Mouse (Mus musculus) liver, embryonic 11.5 days (tissue): ENCODE data around the gene Snrpc. TPM values are rescaled to one million over a fixed set of nuclear protein-coding genes. Genes with fewer than 3 reads are reported as not detected.

Source experiments
- ATAC-seq: fragments of 200-750 bp; cut with Nextera tagmentation; replicated peaks from 2 replicates; pipeline ENCODE4 v1.8.0; 2017; ENCODE audit warnings: moderate number of reproducible peaks, mild to moderate bottlenecking, moderate TSS enrichment, moderate library complexity; ENCODE audit not compliant: low FRiP score
- DNase-seq: peaks from one replicate; pipeline ENCODE4 v3.0.0-alpha.2; 2017; ENCODE audit warnings: low spot score
- H3K27ac ChIP-seq: fragments of 300-500 bp; sonication (generic); 2 replicates; pipeline ENCODE4 v1.5.1; 2014; ENCODE audit warnings: mild to moderate bottlenecking, low read depth, low read length, control low read depth
- H3K27me3 ChIP-seq: fragments of 300-500 bp; sonication (generic); replicated peaks from 2 replicates; pipeline ENCODE4 v1.6.1; 2014; ENCODE audit warnings: low read length, mixed read lengths; ENCODE audit not compliant: control insufficient read depth, insufficient read depth
- H3K36me3 ChIP-seq: fragments of 300-500 bp; sonication (generic); 2 replicates; pipeline ENCODE4 v1.6.1; 2014; ENCODE audit warnings: mild to moderate bottlenecking, low read length, moderate library complexity, mixed read lengths; ENCODE audit not compliant: control insufficient read depth, insufficient read depth
- H3K4me1 ChIP-seq: fragments of 300-500 bp; sonication (generic); replicated peaks from 2 replicates; pipeline ENCODE4 v1.6.1; 2014; ENCODE audit warnings: low read length, mixed read lengths; ENCODE audit not compliant: control insufficient read depth, insufficient read depth
- H3K4me2 ChIP-seq: fragments of 300-500 bp; sonication (generic); 2 replicates; pipeline ENCODE4 v1.6.1; 2014; ENCODE audit warnings: mild to moderate bottlenecking, control low read depth, moderate library complexity
- H3K4me3 ChIP-seq: fragments of 300-500 bp; sonication (generic); 2 replicates; pipeline ENCODE4 v1.5.1; 2014; ENCODE audit warnings: low read depth, low read length, control low read depth
- H3K9ac ChIP-seq: fragments of 300-500 bp; sonication (generic); 2 replicates; pipeline ENCODE4 v1.6.1; 2014; ENCODE audit warnings: low read depth, low read length, control low read depth
- H3K9me3 ChIP-seq: fragments of 300-500 bp; sonication (generic); 2 replicates; pipeline ENCODE4 v1.6.1; 2016; ENCODE audit warnings: low read length, inconsistent platforms, mixed read lengths; ENCODE audit not compliant: control insufficient read depth
- WGBS: fragments of 180-500 bp; shearing (Covaris S2); extraction: QIAGEN DNeasy Blood & Tissue Kit; methylation state at CpG from one replicate; pipeline ENCODE4 v1.1.7; 2014; 5-methylcytosine and 5-hydroxymethylcytosine counted together
- polyA plus RNA-seq: library from polyadenylated mRNA; unstranded; fragments of >200 nt; fragmentation: Nextera tagmentation; extraction: Ambion mirVana; gene quantifications from 2 replicates; pipeline ENCODE4 v1.2.1, GENCODE M21; 2014

Snrpc gene
- polyA plus RNA-seq, 1 experiment from 2014 or later = 305 TPM

- DNase-seq (no peak), ATAC-seq (no peak)
- H3K4me3 ChIP-seq = no peak overlapping the region
- H3K9ac ChIP-seq = no peak overlapping the region
- H3K4me2 ChIP-seq = no peak overlapping the region
- no peaks in the 10 kb centered on the region for H3K36me3 ChIP-seq
- H3K27me3 ChIP-seq = no peaks in the 10 kb centered on the region
- no peaks in the 10 kb centered on the region for H3K9me3 ChIP-seq
- H3K27ac ChIP-seq = no peak overlapping the region
- H3K4me1 ChIP-seq = peaks cover 44% of the 10 kb centered on the region
- 82% methylated on average over 9 of the region's 9 CpGs for WGBS
Measured at GRCm38 (mm10) chr17:27823142-27823905, 14.6 kb upstream of the Snrpc start.

GRCm38 (mm10) chr17:27824941-27825340 is 13.0 kb upstream of the Snrpc start:
- no peak for ATAC-seq
- H3K4me1 ChIP-seq = peaks cover 36% of the 10 kb centered on the region
- H3K9me3 ChIP-seq = no peaks in the 10 kb centered on the region
- no peaks in the 10 kb centered on the region for H3K27me3 ChIP-seq
- no peaks in the 10 kb centered on the region for H3K36me3 ChIP-seq
- H3K4me3 ChIP-seq = no peak overlapping the region
- 37% methylated on average over 1 of the region's 1 CpGs for WGBS
- no peak for DNase-seq
- 0 out of 2 replicates have a peak overlapping the region, but pooled peaks have one; percentile 68 for H3K27ac ChIP-seq
- no peak overlapping the region for H3K9ac ChIP-seq
- peak overlapping the region; percentile 78 for H3K4me2 ChIP-seq

GRCm38 (mm10) chr17:27825539-27825938 is 12.4 kb upstream of the Snrpc start:
- ATAC-seq = no peak
- Histone ChIP-seq H3K4me2 (peak overlapping the region; percentile 78), H3K9ac (no peak overlapping the region), H3K36me3 (no peaks in the 10 kb centered on the region), H3K4me1 (peaks cover 36% of the 10 kb centered on the region), H3K27me3 (no peaks in the 10 kb centered on the region), H3K27ac (peak overlapping the region; percentile 68), H3K4me3 (peak overlapping the region; percentile 50; the same call in 1 of the 2 replicates), H3K9me3 (no peaks in the 10 kb centered on the region)
- WGBS = 8% methylated on average over 3 of the region's 3 CpGs
- DNase-seq = no peak

- no peaks in the 10 kb centered on the region for H3K9me3 ChIP-seq
- peak overlapping the region; percentile 78 for H3K4me2 ChIP-seq
- H3K36me3 ChIP-seq = no peaks in the 10 kb centered on the region
- peak overlapping the region; percentile 68 for H3K27ac ChIP-seq
- peak overlapping the region; percentile 50; the same call in 1 of the 2 replicates for H3K9ac ChIP-seq
- DNase-seq (peak; percentile 78), ATAC-seq (peak; percentile 79)
- H3K4me3 ChIP-seq = peak overlapping the region; percentile 50
- H3K4me1 ChIP-seq = peaks cover 33% of the 10 kb centered on the region
- H3K27me3 ChIP-seq = no peaks in the 10 kb centered on the region
- WGBS = 2% methylated on average over 22 of the region's 22 CpGs
Measured at GRCm38 (mm10) chr17:27825984-27826905, 11.7 kb upstream of the Snrpc start.

- no peaks in the 10 kb centered on the region for H3K27me3 ChIP-seq
- WGBS = under 1% methylated on average over 8 of the region's 9 CpGs
- no peak overlapping the region for H3K9ac ChIP-seq
- ATAC-seq = no peak
- H3K4me1 ChIP-seq = peaks cover 26% of the 10 kb centered on the region
- peak; percentile 55 for DNase-seq
- peak overlapping the region; percentile 50 for H3K4me3 ChIP-seq
- H3K36me3 ChIP-seq = no peaks in the 10 kb centered on the region
- no peak overlapping the region for H3K27ac ChIP-seq
- peak overlapping the region; percentile 78 for H3K4me2 ChIP-seq
- H3K9me3 ChIP-seq = no peaks in the 10 kb centered on the region
Measured at GRCm38 (mm10) chr17:27826908-27827383, 11.0 kb upstream of the Snrpc start.

- Histone ChIP-seq H3K27me3 (no peaks in the 10 kb centered on the region), H3K4me3 (no peak overlapping the region), H3K9me3 (no peaks in the 10 kb centered on the region), H3K4me1 (peaks cover 21% of the 10 kb centered on the region), H3K27ac (no peak overlapping the region), H3K9ac (no peak overlapping the region), H3K36me3 (no peaks in the 10 kb centered on the region), H3K4me2 (no peak overlapping the region)
- DNase-seq (no peak), ATAC-seq (no peak)
- WGBS = 47% methylated on average over 6 of the region's 6 CpGs
Measured at GRCm38 (mm10) chr17:27827511-27827910, 10.4 kb upstream of the Snrpc start.

GRCm38 (mm10) chr17:27830411-27830810 is 7.5 kb upstream of the Snrpc start:
- DNase-seq = no peak
- Histone ChIP-seq H3K4me2 (no peak overlapping the region), H3K36me3 (no peaks in the 10 kb centered on the region), H3K4me3 (no peak overlapping the region), H3K9ac (no peak overlapping the region), H3K27ac (no peak overlapping the region), H3K27me3 (no peaks in the 10 kb centered on the region), H3K9me3 (no peaks in the 10 kb centered on the region), H3K4me1 (peaks cover 13% of the 10 kb centered on the region)
- no peak for ATAC-seq
- WGBS = 48% methylated on average over 7 of the region's 7 CpGs

- peaks cover 16% of the 10 kb centered on the region for H3K36me3 ChIP-seq
- peaks cover 6% of the 10 kb centered on the region; the same call in 1 of the 2 replicates for H3K4me1 ChIP-seq
- DNase-seq (peak; percentile 96), ATAC-seq (peak; percentile 96)
- peak overlapping the region; percentile 36; the same call in 1 of the 2 replicates for H3K27ac ChIP-seq
- H3K9me3 ChIP-seq = no peaks in the 10 kb centered on the region
- WGBS = 2% methylated on average over 35 of the region's 35 CpGs
- H3K4me2 ChIP-seq = peak overlapping the region; percentile 81
- H3K27me3 ChIP-seq = no peaks in the 10 kb centered on the region
- peak overlapping the region; percentile 76 for H3K9ac ChIP-seq
- H3K4me3 ChIP-seq = peak overlapping the region; percentile 83
Measured at GRCm38 (mm10) chr17:27839469-27840252, 1.7 kb downstream of the Snrpc start.
